Mouse (Mus musculus) spleen, adult 2 months (tissue): ENCODE measurements around the gene Kcnj15. TPM values are rescaled to one million over a fixed set of nuclear protein-coding genes. Genes with fewer than 3 reads are reported as not detected.

Source experiments
- DNase-seq, 2 experiments: peaks; one replicate each; pipeline versions ENCODE4 v3.0.0 to v3.0.0-alpha.2; 2012 to 2021; ENCODE audit warnings: low spot score in 2 of 2, low read depth in 1 of 2
- H3K27ac ChIP-seq: fragments of 200-500 bp; 2 replicates; pipeline ENCODE4 v1.5.1; 2012; ENCODE audit warnings: low read length, inconsistent platforms; ENCODE audit not compliant: insufficient read depth
- H3K27me3 ChIP-seq: fragments of 200-500 bp; 2 replicates; pipeline ENCODE4 v1.6.1; 2012; ENCODE audit warnings: mild to moderate bottlenecking, moderate library complexity, low read length, inconsistent platforms; ENCODE audit not compliant: control insufficient read depth, insufficient read depth
- H3K36me3 ChIP-seq: fragments of 200-500 bp; 2 replicates; pipeline ENCODE4 v1.6.1; 2012; ENCODE audit warnings: mild to moderate bottlenecking, low read length, inconsistent platforms; ENCODE audit not compliant: control insufficient read depth, insufficient read depth
- H3K4me1 ChIP-seq: fragments of 200-500 bp; 2 replicates; pipeline ENCODE4 v1.6.1; 2011; ENCODE audit warnings: inconsistent platforms; ENCODE audit not compliant: control insufficient read depth, insufficient read depth, insufficient read length
- H3K4me3 ChIP-seq: fragments of 200-500 bp; 2 replicates; pipeline ENCODE4 v1.5.1; 2011; ENCODE audit warnings: mild to moderate bottlenecking, inconsistent platforms; ENCODE audit not compliant: insufficient read depth, insufficient read length; ENCODE audit errors: extremely low read depth
- CTCF ChIP-seq: fragments of 200-500 bp; IDR thresholded peaks from 2 replicates; pipeline ENCODE4 v1.5.1; 2011; ENCODE audit warnings: mild to moderate bottlenecking, inconsistent platforms; ENCODE audit not compliant: insufficient read depth, insufficient read length, insufficient replicate concordance; ENCODE audit errors: extremely low read depth
- POLR2A ChIP-seq: fragments of 200-500 bp; IDR thresholded peaks from 2 replicates; pipeline ENCODE4 v1.6.1; 2011; ENCODE audit warnings: low read depth, low read length, inconsistent platforms
- WGBS: fragments of 180-500 bp; shearing (Covaris S2); methylation state at CpG from one replicate; pipeline ENCODE4 v1.1.7; 2018; 5-methylcytosine and 5-hydroxymethylcytosine counted together
- polyA plus RNA-seq: library from polyadenylated mRNA; depleted of rRNA; stranded (reverse); fragments of >200 nt; gene quantifications from 2 replicates; pipeline ENCODE4 v1.2.3, GENCODE M21; 2012

The Kcnj15 gene
- polyA plus RNA-seq, 1 experiment, result 0.60 TPM

- no peaks in the 10 kb centered on the region for H3K36me3 ChIP-seq
- H3K4me1 ChIP-seq, result no peaks in the 10 kb centered on the region
- H3K27me3 ChIP-seq, result no peaks in the 10 kb centered on the region
- no peak overlapping the region for H3K27ac ChIP-seq
- TF ChIP-seq CTCF (no peak), POLR2A (no peak)
- 46% methylated on average over 3 of the region's 3 CpGs for WGBS
- no peak overlapping the region for H3K4me3 ChIP-seq
- DNase-seq, result no peak
These were observed 11.9 kb upstream of the Kcnj15 start for GRCm38 (mm10) chr16:95245499-95245898.

- no peaks in the 10 kb centered on the region for H3K36me3 ChIP-seq
- 85% methylated on average over 5 of the region's 5 CpGs for WGBS
- H3K4me1 ChIP-seq, result no peaks in the 10 kb centered on the region
- no peak overlapping the region for H3K4me3 ChIP-seq
- no peak for TF ChIP-seq POLR2A
- TF ChIP-seq CTCF, result no peak
- no peak overlapping the region for H3K27ac ChIP-seq
- no peaks in the 10 kb centered on the region for H3K27me3 ChIP-seq
- no peak for DNase-seq
These were observed 8.7 kb upstream of the Kcnj15 start for GRCm38 (mm10) chr16:95248646-95249045.

- Histone ChIP-seq H3K36me3 (no peaks in the 10 kb centered on the region), H3K27ac (no peak overlapping the region), H3K4me1 (no peaks in the 10 kb centered on the region), H3K27me3 (no peaks in the 10 kb centered on the region), H3K4me3 (no peak overlapping the region)
- DNase-seq, result no peak
- TF ChIP-seq CTCF (no peak), POLR2A (no peak)
- WGBS, result 84% methylated on average over 2 of the region's 2 CpGs
These were observed 710 bp upstream of the Kcnj15 start for GRCm38 (mm10) chr16:95256648-95257047.

- WGBS, result 58% methylated on average over 4 of the region's 4 CpGs
- TF ChIP-seq CTCF (no peak), POLR2A (no peak)
- DNase-seq, result no peak
- Histone ChIP-seq H3K27me3 (no peaks in the 10 kb centered on the region), H3K4me3 (no peak overlapping the region), H3K36me3 (no peaks in the 10 kb centered on the region), H3K4me1 (no peaks in the 10 kb centered on the region), H3K27ac (no peak overlapping the region)
These were observed 742 bp downstream of the Kcnj15 start for GRCm38 (mm10) chr16:95258100-95258499.

GRCm38 (mm10) chr16:95259505-95259904 lies 2.1 kb downstream of the Kcnj15 start:
- DNase-seq, result no peak
- H3K4me1 ChIP-seq, result no peaks in the 10 kb centered on the region
- no peak overlapping the region for H3K27ac ChIP-seq
- no peaks in the 10 kb centered on the region for H3K27me3 ChIP-seq
- 90% methylated on average over 4 of the region's 4 CpGs for WGBS
- no peak for TF ChIP-seq CTCF
- TF ChIP-seq POLR2A, result no peak
- H3K4me3 ChIP-seq, result no peak overlapping the region
- H3K36me3 ChIP-seq, result no peaks in the 10 kb centered on the region

- 70% methylated on average over 5 of the region's 5 CpGs for WGBS
- no peak overlapping the region for H3K4me3 ChIP-seq
- TF ChIP-seq CTCF (no peak), POLR2A (no peak)
- H3K4me1 ChIP-seq, result no peaks in the 10 kb centered on the region
- H3K27me3 ChIP-seq, result no peaks in the 10 kb centered on the region
- H3K36me3 ChIP-seq, result no peaks in the 10 kb centered on the region
- no peak for DNase-seq
- H3K27ac ChIP-seq, result no peak overlapping the region
These were observed 3.3 kb downstream of the Kcnj15 start for GRCm38 (mm10) chr16:95260693-95261092.

- no peak overlapping the region for H3K4me3 ChIP-seq
- TF ChIP-seq CTCF (no peak), POLR2A (no peak)
- H3K27ac ChIP-seq, result no peak overlapping the region
- H3K4me1 ChIP-seq, result no peaks in the 10 kb centered on the region
- no peaks in the 10 kb centered on the region for H3K27me3 ChIP-seq
- H3K36me3 ChIP-seq, result no peaks in the 10 kb centered on the region
- DNase-seq, result no peak
- WGBS, result 85% methylated on average over 4 of the region's 4 CpGs
These were observed 4.4 kb downstream of the Kcnj15 start for GRCm38 (mm10) chr16:95261807-95262206.
